16 mouse cellular contexts compared by ENCODE assay signal in the genomic region with DNA sequence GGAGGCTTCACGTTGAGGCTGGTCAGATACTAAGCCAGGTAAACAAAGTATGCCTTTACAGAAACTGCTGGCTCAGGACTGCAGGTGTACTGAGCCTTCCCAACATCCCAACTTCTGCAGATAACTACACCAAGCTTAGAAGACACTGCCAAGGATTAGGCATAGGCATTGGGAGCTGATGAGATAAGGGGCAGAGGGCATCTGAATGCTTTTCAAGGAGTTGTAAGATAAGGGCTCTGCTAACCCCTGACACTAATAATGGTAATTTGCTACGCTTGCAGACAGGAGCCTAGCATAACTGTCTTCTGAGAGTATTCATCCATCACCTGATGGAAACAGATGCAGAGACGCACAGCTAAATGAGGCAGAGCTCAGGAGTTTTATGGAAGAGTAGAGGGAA.
"Had no signal": no experiment of that assay in that cellular context is flagged by ENCODE, and none has a peak within 500 bp of the region (broad histone marks: within the 10 kb centered on the region; RNA-seq: fewer than 3 reads in every experiment).

No protein-coding gene starts in this region.

- H3K27me3 ChIP-seq: neural tube, embryonic 12.5 days; neural tube, embryonic 13.5 days; neural tube, embryonic 15.5 days; stomach, embryonic 15.5 days had no signal

- H3K9ac ChIP-seq: neural tube, embryonic 12.5 days; neural tube, embryonic 13.5 days; neural tube, embryonic 15.5 days; stomach, embryonic 15.5 days had no signal

- H3K9me3 ChIP-seq: neural tube, embryonic 12.5 days; neural tube, embryonic 13.5 days; neural tube, embryonic 15.5 days; stomach, embryonic 15.5 days had no signal

- H3K4me3 ChIP-seq: neural tube, embryonic 12.5 days; neural tube, embryonic 13.5 days; neural tube, embryonic 15.5 days; stomach, embryonic 15.5 days had no signal

- H3K4me1 ChIP-seq: neural tube, embryonic 12.5 days; neural tube, embryonic 13.5 days; neural tube, embryonic 15.5 days; stomach, embryonic 15.5 days had no signal

- H3K27ac ChIP-seq: neural tube, embryonic 12.5 days; neural tube, embryonic 13.5 days; neural tube, embryonic 15.5 days; stomach, embryonic 15.5 days had no signal

- H3K4me2 ChIP-seq: neural tube, embryonic 12.5 days; neural tube, embryonic 13.5 days; neural tube, embryonic 15.5 days; stomach, embryonic 15.5 days had no signal

- DNase-seq: retina, postnatal 1 day; right cerebral cortex, adult 18-20 months; right cerebral cortex, postnatal 14 days; right cerebral cortex, postnatal 25 days; right cerebral cortex, postnatal 4 days; spleen, adult 18-20 months; thymus, adult 18-20 months; thymus, adult 2 months; thymus, postnatal 14 days; thymus, postnatal 25 days; thymus, postnatal 36 days; thymus, postnatal 4 days had no signal
